Mouse (Mus musculus): ENCODE data around the gene Slain1. TPM values are rescaled to one million over a fixed set of nuclear protein-coding genes. Genes with fewer than 3 reads are reported as not detected.

Slain1 gene
- polyA plus RNA-seq, 1 experiment, result not detected

- H3K79me3 ChIP-seq (ENCODE audit: low read depth), result no peaks in the 10 kb centered on the region
- no peaks in the 10 kb centered on the region for H3K36me3 ChIP-seq (ENCODE audit: control insufficient read depth, insufficient read depth)
- H3K27me3 ChIP-seq (ENCODE audit: control insufficient read depth, insufficient read depth, insufficient read length), result no peaks in the 10 kb centered on the region
- no peaks in the 10 kb centered on the region for H3K79me2 ChIP-seq (ENCODE audit: control insufficient read depth, insufficient read depth)
- H3K4me3 ChIP-seq (ENCODE audit: insufficient read depth, poor library complexity, severe bottlenecking), result no peak overlapping the region
- TF ChIP-seq FOSL1 (IDR thresholded peaks at IDR 0.05; ENCODE audit: insufficient read depth, low read length, poor library complexity, severe bottlenecking), result no peak
- no peak for TF ChIP-seq MYOD1 (IDR thresholded peaks at IDR 0.05; ENCODE audit: control insufficient read depth, insufficient read length, low read depth)
- TF ChIP-seq CTCF (IDR thresholded peaks at IDR 0.05; ENCODE audit: control insufficient read depth, insufficient read depth, insufficient read length), result no peak
- no peak for TF ChIP-seq MAX (IDR thresholded peaks at IDR 0.05)
- no peak for TF ChIP-seq CEBPB (IDR thresholded peaks at IDR 0.05; ENCODE audit: low read depth)
- no peak for TF ChIP-seq MYOG (IDR thresholded peaks at IDR 0.05; ENCODE audit: control insufficient read depth, extremely low read depth, insufficient read length)
- no peak for TF ChIP-seq USF1 (IDR thresholded peaks at IDR 0.05; ENCODE audit: low read depth)
- H3ac ChIP-seq (ENCODE audit: control insufficient read depth, insufficient read length, low read depth), result no peak overlapping the region
These were observed 23.9 kb upstream of the Slain1 start for GRCm38 (mm10) chr14:103626100-103626499.

GRCm38 (mm10) chr14:103629639-103630364 is 20.2 kb upstream of the Slain1 start:
- no peak overlapping the region for H3K4me3 ChIP-seq (ENCODE audit: insufficient read depth, poor library complexity, severe bottlenecking)
- no peaks in the 10 kb centered on the region for H3K27me3 ChIP-seq (ENCODE audit: control insufficient read depth, insufficient read depth, insufficient read length)
- H3K36me3 ChIP-seq (ENCODE audit: control insufficient read depth, insufficient read depth), result no peaks in the 10 kb centered on the region
- TF ChIP-seq CEBPB (IDR thresholded peaks at IDR 0.05; ENCODE audit: low read depth) (no peak), MYOD1 (IDR thresholded peaks at IDR 0.05; ENCODE audit: control insufficient read depth, insufficient read length, low read depth) (no peak), CTCF (IDR thresholded peaks at IDR 0.05; ENCODE audit: control insufficient read depth, insufficient read depth, insufficient read length) (no peak), MYOG (IDR thresholded peaks at IDR 0.05; ENCODE audit: control insufficient read depth, extremely low read depth, insufficient read length) (no peak), USF1 (IDR thresholded peaks at IDR 0.05; ENCODE audit: low read depth) (no peak), MAX (IDR thresholded peaks at IDR 0.05) (no peak), FOSL1 (IDR thresholded peaks at IDR 0.05; ENCODE audit: insufficient read depth, low read length, poor library complexity, severe bottlenecking) (no peak)
- H3K79me2 ChIP-seq (ENCODE audit: control insufficient read depth, insufficient read depth), result no peaks in the 10 kb centered on the region
- no peak overlapping the region for H3ac ChIP-seq (ENCODE audit: control insufficient read depth, insufficient read length, low read depth)
- no peaks in the 10 kb centered on the region for H3K79me3 ChIP-seq (ENCODE audit: low read depth)

- Histone ChIP-seq H3K79me3 (ENCODE audit: low read depth) (no peaks in the 10 kb centered on the region), H3K4me3 (ENCODE audit: insufficient read depth, poor library complexity, severe bottlenecking) (no peak overlapping the region), H3K79me2 (ENCODE audit: control insufficient read depth, insufficient read depth) (no peaks in the 10 kb centered on the region), H3ac (ENCODE audit: control insufficient read depth, insufficient read length, low read depth) (no peak overlapping the region), H3K36me3 (ENCODE audit: control insufficient read depth, insufficient read depth) (no peaks in the 10 kb centered on the region), H3K27me3 (ENCODE audit: control insufficient read depth, insufficient read depth, insufficient read length) (no peaks in the 10 kb centered on the region)
- TF ChIP-seq MYOD1 (IDR thresholded peaks at IDR 0.05; ENCODE audit: control insufficient read depth, insufficient read length, low read depth) (no peak), CTCF (IDR thresholded peaks at IDR 0.05; ENCODE audit: control insufficient read depth, insufficient read depth, insufficient read length) (no peak), MAX (IDR thresholded peaks at IDR 0.05) (no peak), CEBPB (IDR thresholded peaks at IDR 0.05; ENCODE audit: low read depth) (no peak), MYOG (IDR thresholded peaks at IDR 0.05; ENCODE audit: control insufficient read depth, extremely low read depth, insufficient read length) (no peak), USF1 (IDR thresholded peaks at IDR 0.05; ENCODE audit: low read depth) (no peak)
These were observed 19.5 kb upstream of the Slain1 start for GRCm38 (mm10) chr14:103630545-103630944.

GRCm38 (mm10) chr14:103643933-103644332 is 6.1 kb upstream of the Slain1 start:
- Histone ChIP-seq H3K79me3 (ENCODE audit: low read depth) (no peaks in the 10 kb centered on the region), H3ac (ENCODE audit: control insufficient read depth, insufficient read length, low read depth) (no peak overlapping the region), H3K4me3 (ENCODE audit: insufficient read depth, poor library complexity, severe bottlenecking) (no peak overlapping the region), H3K79me2 (ENCODE audit: control insufficient read depth, insufficient read depth) (no peaks in the 10 kb centered on the region), H3K36me3 (ENCODE audit: control insufficient read depth, insufficient read depth) (no peaks in the 10 kb centered on the region), H3K27me3 (ENCODE audit: control insufficient read depth, insufficient read depth, insufficient read length) (no peaks in the 10 kb centered on the region)
- no peak for TF ChIP-seq CEBPB (IDR thresholded peaks at IDR 0.05; ENCODE audit: low read depth)
- TF ChIP-seq USF1 (IDR thresholded peaks at IDR 0.05; ENCODE audit: low read depth), result no peak
- no peak for TF ChIP-seq FOSL1 (IDR thresholded peaks at IDR 0.05; ENCODE audit: insufficient read depth, low read length, poor library complexity, severe bottlenecking)
- no peak for TF ChIP-seq MAX (IDR thresholded peaks at IDR 0.05)

GRCm38 (mm10) chr14:103647981-103648380 is 2.0 kb upstream of the Slain1 start:
- no peaks in the 10 kb centered on the region for H3K36me3 ChIP-seq (ENCODE audit: control insufficient read depth, insufficient read depth)
- no peaks in the 10 kb centered on the region for H3K79me3 ChIP-seq (ENCODE audit: low read depth)
- no peak for TF ChIP-seq USF1 (IDR thresholded peaks at IDR 0.05; ENCODE audit: low read depth)
- TF ChIP-seq MYOG (IDR thresholded peaks at IDR 0.05; ENCODE audit: control insufficient read depth, extremely low read depth, insufficient read length), result no peak
- TF ChIP-seq CEBPB (IDR thresholded peaks at IDR 0.05; ENCODE audit: low read depth), result no peak
- no peak for TF ChIP-seq MAX (IDR thresholded peaks at IDR 0.05)
- TF ChIP-seq MYOD1 (IDR thresholded peaks at IDR 0.05; ENCODE audit: control insufficient read depth, insufficient read length, low read depth), result no peak
- TF ChIP-seq FOSL1 (IDR thresholded peaks at IDR 0.05; ENCODE audit: insufficient read depth, low read length, poor library complexity, severe bottlenecking), result no peak
- no peak for TF ChIP-seq CTCF (IDR thresholded peaks at IDR 0.05; ENCODE audit: control insufficient read depth, insufficient read depth, insufficient read length)
- H3K27me3 ChIP-seq (ENCODE audit: control insufficient read depth, insufficient read depth, insufficient read length), result no peaks in the 10 kb centered on the region
- H3ac ChIP-seq (ENCODE audit: control insufficient read depth, insufficient read length, low read depth), result no peak overlapping the region
- H3K4me3 ChIP-seq (ENCODE audit: insufficient read depth, poor library complexity, severe bottlenecking), result no peak overlapping the region
- H3K79me2 ChIP-seq (ENCODE audit: control insufficient read depth, insufficient read depth), result no peaks in the 10 kb centered on the region

Measured in C2C12 (cell line).